Mouse (Mus musculus) olfactory bulb, adult 2 months (tissue): ENCODE results near the gene Sgpp1.

Experiments
- CTCF ChIP-seq: fragments of 200-500 bp; IDR thresholded peaks from 2 replicates; pipeline ENCODE4 v1.5.1; 2012; ENCODE audit warnings: low read depth, mild to moderate bottlenecking, low read length, moderate library complexity; ENCODE audit not compliant: insufficient read depth
- POLR2A ChIP-seq: fragments of 200-500 bp; IDR thresholded peaks from 2 replicates; pipeline ENCODE4 v1.6.1; 2012; ENCODE audit warnings: mild to moderate bottlenecking, low read depth, low read length, moderate library complexity; ENCODE audit not compliant: insufficient read depth

DNA sequence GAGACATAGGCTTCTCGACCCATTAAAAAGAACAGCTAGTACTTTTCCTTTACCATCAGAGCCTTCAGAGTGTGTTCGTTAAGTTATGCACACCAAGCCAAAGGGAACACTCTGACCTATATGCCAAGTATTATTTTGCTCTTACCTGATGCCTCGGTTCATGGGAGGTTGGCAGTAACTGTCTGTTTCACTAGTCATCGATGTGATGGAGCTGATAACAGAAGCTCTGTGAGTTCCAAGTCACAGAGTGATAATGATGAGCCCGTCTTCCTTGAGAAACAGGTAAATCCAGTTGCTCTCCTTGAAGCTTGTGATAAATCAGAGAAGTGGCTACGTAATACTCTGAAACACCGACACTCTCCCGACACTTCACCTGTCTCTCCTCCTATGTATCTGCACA lies 18.2 kb upstream of the Sgpp1 start:
- TF ChIP-seq POLR2A (no peak), CTCF (no peak)
